Mouse (Mus musculus) lung, postnatal 0 days (tissue): ENCODE measurements at regions not wholly inside any gene's neighbourhood (a gene's known extent, or its start where the extent isn't known, plus 50 kb on each side); places are given as distances from the start of the nearest gene placed in this dataset.

ENCODE experiments used
- CTCF ChIP-seq: IDR thresholded peaks from 2 replicates; pipeline ENCODE4 v1.5.1; 2016; ENCODE audit warnings: antibody characterized with exemption, mild to moderate bottlenecking
- EP300 ChIP-seq: IDR thresholded peaks from 2 replicates; pipeline ENCODE4 v1.6.1; 2016; ENCODE audit warnings: antibody characterized with exemption, mild to moderate bottlenecking, control low read depth

DNA sequence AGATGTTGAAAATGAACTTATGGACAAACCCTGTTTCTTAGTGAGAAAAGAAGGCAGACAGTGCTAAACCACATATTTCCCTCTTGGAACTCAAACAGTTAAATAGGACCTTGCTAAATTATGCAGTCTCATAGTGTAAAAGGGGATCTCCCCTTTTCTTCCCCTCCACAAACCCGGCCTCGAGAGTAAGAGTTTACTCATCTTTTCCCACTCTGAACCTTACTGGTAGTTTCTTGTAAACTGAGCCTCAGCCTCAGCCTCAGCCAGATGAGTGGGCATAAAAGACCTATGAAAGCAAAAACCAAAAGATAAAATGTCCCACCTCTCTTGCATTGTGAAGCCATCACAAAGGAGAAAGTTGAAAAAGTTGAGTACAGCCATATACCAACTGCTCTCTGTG lies 92.6 kb upstream of the Il6 start:
- TF ChIP-seq CTCF (no peak), EP300 (no peak)
